Mouse (Mus musculus) spleen, postnatal 36 days (tissue): ENCODE data around the gene Ccl20.

Experiments
- DNase-seq, 2 experiments: peaks; one replicate each; pipeline ENCODE4 v3.0.0; 2022; ENCODE audit warnings: low spot score in 2 of 2, mixed read lengths in 1 of 2

The Ccl20 gene

DNA sequence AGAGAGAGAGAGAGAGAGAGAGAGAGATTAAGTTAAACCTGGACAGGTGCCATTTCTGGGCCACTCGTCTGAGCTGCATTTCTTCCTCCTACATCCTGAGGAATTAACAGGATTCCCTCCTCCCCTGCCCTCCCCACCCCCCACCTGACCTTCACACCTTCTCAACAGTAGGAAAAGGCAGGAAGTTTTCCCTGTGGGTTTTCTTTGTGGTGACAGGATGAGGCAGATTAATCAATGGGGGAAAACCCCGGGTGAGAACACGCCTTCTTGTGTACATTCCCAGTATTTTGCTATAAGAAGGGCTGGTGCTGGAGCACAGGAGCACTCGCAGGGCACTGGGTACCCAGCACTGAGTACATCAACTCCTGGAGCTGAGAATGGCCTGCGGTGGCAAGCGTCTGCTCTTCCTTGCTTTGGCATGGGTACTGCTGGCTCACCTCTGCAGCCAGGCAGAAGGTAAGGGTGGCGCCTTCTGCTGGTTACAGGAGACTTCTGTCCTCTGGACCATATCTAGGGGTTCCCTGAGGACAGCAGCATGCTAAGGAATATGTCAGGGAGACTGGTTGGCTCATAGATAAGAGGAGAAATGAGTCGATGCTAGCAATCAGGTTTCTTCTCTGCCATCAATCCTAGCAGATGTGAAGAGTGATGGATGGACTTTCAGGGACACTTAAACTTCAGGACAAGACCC lies at the start of gene Ccl20:
TSS of gene Ccl20 (plus strand) at position 320 of the 691 bp plus-strand sequence.
- DNase-seq = no peak

DNA sequence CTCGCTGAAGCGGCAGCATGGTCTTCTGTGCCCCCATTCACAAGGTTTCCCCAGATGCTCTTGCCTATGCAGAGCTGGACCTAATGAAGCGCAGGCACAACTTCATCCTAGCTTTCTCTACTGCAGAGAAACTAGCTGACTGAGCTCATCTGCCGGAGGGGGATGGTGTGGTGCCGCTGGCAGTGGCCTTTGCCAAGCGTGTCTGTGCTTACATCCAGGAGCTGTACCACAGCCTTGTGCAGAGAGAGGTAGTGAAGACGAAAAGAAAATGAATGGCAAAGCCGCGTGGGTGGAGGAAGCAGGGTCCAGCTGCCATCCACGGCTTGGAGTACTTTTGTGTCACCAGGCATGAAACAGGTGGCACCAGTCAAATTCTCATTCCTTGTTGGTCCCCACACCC lies 49.4 kb upstream of the Ccl20 start:
- DNase-seq = no peak

DNA sequence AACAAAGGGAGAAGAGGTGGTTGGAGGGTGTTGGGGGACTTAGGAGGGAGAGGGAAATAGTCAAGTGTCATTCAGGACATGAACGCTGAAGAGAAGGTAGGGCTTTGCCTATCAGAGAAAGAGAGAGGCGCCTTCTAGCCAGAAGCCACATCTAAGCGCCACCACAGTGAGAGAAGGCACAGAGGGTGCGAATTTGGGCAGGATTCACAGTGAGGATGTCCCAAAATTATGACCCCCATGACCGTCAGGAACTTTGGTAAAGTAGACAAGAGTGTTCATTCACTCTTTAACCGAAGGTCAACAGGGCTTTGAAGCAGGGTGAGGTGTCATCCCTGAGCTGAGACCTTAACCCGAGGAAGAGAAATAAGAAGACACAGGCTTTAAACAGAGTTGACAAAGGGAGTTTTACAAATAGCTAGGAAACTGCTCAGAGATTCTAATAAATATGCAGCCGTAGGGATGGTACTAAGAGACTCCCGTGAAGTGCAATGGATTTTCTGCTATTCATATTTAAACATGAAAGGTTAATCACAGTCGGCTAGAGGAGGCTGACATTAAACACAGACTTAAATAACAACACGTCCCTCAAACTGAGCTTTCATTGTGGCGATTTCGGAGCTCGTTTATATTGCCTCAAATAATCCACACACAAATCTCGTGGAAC lies 40.9 kb upstream of the Ccl20 start:
- no peak for DNase-seq

DNA sequence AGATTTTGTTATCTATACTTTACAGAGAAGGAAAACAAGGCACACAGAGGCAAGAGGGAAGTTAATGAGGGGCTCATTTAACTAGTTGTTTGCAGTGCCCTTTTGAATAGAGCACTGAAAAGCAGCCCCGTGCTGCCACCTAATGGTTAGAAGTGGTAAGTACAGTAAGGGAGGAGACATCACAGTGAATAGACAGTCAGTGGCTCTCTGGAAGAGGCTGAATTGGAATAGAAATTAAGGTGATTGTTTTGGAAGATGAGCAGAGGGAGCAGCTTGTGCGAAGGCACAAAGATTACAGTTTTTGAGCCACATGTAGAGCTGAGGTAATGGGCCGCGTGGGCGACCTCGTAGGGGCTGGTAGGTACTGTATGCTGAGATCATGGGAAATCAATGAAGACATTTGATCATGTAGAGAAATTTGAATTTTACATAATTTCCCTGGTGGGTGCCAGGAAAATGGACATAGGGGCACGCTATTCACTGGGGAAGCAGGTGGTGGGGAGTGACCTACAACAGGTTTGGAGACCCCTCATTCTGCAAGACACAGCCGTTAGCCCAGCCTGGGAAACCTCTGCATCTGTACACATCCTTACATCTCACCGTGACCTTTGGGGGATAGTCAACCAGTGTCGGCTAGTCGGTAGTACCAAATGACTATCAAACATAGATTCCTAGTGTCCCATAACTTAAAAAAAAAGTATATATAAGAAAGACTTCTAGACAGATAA lies 40.2 kb upstream of the Ccl20 start:
- DNase-seq = no peak

DNA sequence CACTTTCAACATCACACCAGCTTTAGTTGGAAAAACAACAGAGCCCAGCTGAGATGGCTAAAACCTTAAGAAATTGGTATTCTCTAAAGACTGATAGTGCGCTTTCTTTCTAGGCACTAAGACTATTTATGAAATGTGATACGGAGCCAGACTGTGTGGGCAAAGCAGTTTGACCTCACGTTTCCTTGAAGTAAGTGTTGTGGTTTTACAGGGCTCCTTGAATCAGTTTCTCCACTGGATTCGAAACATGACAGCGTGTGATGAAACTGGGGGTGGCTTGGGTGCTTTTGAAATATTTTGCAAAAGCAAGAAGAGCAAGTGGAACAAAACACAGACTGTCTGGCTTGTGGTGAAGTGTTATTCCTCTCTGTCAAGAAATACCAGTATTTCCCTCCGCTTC lies 39.5 kb upstream of the Ccl20 start:
- DNase-seq = no peak

DNA sequence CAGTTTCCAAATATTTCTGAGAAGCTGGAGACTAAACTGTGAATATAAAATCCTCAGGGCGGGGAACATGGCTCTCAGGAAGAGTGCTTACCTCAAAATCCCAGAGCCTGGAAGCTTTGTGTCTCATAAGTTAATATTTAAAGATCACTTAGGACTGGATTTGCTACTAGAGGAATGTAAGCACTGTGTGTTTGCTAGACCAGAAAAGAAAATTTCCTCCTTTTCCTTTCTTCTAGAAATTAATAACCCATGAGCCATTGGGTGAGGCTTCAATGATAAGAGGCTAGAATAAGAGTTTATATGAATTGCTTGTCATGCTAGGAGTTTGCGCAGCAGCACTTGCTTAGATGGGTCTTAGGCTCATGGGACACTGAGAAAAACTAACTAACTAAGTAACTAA lies 31.8 kb upstream of the Ccl20 start:
- no peak for DNase-seq

DNA sequence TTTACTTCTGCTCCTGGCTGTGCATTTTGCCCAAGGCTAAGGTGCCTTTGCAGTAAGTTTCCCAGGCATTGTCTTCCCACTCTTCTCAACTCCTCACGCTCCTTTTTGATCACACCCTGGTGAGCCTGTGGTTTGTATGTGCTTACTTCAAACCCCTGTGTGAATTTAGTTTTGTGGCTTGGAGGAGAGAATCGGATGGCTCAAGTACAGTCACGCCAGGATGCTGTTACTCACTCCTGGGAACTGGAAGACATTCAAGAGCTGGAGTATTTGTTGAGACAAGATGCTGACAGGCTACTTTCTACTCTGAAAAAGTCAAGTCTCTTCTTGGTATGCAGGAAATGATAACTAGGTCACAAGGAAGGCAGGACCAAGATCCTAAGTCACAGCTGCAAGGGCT lies 25.3 kb upstream of the Ccl20 start:
- no peak for DNase-seq

DNA sequence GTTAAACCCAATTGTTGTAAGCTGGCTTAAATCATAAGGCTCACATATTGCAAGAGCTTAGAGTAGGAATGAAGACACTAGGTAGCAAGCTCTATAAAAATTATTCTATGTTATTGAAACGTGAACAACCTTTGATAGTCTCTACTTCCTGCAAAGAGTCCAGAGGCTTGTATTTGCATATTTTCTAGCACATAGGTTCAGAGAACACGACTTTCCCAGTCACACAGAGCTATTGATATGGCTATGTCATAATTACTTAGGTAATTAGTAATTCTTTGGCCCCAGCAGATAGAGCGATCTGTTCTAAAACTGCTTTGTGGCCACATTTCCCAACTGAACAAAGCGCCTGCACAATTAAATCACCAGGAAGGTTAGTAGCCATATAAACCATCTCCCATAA lies 19.6 kb upstream of the Ccl20 start:
- DNase-seq = no peak

DNA sequence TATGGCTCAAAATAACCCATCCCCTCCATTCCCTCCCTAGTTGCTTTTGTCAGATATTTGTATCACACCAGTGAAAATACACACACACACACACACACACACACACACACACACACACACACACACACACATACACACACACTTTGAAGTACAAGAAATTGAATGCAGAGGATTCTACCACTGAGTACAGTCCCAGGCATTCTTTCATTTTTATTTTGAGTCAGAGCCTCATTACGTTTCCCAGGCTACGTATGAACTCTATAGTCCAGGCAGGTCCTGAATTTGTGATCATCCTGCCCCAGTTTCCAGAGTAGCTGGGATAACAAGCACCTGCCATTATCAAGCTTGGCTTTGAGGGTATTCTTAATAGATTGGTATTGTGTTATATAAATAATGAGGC lies 17.4 kb upstream of the Ccl20 start:
- no peak for DNase-seq

DNA sequence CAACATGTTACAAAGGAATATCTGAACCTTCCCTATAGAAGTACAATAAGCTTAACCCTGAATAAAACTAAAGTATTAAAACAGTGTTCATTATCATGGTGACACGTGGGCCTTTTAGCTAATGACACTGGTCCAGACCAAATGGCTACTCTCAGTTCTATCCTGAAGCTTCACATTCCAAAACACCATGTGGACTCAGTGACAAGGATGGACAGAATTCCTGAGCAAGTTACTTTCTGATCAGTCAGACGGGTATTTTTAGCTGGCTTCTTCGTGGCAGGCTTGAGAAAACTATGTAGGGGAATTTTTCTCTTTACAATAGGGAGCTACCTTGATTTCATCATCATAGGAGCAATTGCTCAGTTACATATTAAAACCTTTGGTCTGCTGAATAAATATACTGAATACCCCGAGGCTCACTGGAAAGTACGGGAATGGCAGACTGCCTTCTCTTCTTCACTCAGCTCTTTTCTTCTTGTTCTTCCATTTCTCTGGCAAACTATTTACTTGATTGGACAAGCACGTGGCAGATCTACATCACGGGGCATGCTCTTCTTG lies 16.9 kb upstream of the Ccl20 start:
- DNase-seq = no peak

DNA sequence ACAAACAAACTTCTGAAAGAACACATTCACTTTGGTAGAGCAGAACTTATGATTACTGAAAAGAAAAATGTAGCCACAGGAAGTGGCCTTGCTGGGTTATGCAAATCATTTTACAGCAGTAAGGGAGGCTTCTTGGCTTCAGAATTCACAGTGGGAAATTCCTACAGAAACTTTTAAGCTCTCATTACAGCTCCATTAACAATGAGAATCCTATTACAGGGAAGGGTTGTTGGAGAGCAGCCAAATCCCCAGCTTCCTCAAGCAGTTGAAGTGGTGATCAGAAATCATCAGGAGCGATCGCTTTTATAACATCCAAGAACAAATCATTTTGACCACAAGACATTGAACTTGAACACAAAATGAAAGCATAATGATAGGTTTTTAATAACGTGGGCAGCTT lies 14.7 kb upstream of the Ccl20 start:
- no peak for DNase-seq

DNA sequence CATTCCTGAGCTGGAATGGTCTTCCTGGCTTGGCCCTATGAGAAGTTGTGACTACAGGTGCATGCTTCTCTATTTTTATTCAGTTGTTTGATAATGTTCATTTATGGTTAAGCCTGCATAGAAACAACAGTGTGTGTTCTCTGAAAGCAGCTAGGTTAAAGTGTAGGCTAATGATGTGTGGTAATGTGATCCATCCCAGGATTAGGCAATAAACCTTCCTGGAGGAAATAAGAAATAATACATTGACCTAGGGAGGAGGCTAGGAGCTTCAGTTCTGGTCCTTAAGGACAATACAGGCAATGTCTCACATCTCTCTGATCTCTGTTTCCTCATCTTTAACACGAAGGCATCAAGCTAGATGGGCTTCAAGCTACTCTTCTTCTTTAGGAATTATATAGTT lies 11.1 kb upstream of the Ccl20 start:
- no peak for DNase-seq

DNA sequence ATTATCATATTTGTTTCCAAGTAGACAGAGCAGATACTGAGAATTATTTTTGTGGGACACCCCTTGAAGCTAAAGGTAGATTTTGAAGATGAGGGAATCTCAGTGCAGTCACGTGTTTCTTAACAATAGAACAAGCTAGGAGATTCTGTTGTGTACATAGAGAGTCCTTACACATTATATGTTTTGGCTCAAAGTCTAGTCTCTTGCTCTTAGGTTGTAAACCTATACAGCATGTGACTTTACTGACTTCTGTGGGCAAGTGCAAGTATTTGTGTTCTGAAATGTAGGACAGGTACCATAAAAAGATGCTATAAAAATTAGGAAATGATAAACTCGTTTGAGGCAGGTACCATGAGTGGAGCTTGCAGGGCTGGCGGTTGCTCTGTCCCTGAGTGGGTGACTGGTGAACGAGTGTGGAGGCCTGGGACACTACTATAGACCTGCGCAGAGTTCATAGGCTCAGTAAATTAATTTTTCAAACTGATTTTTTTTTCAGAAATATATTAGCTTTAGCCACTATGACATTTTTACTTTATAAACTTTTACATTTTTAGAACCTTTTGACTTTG lies 9.1 kb upstream of the Ccl20 start:
- no peak for DNase-seq

DNA sequence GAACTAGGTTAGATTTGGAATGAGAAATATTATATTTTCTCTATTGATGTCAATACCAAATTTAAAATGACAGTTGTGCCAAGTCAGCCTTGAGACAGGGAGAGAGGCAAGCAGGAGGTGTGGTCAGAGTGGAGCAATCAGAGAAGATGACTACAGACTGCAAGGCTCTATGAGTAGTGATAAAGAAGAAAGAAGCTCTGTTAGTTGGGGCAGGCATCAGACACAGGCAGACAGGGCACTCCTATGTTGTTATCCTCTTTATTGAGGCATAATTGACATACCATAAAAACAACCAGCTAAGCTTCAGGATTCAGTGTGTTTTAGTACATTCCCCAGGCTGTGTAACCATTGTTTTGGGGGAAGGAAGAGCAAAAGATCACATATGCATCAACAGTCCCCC lies 5.6 kb upstream of the Ccl20 start:
- DNase-seq = no peak

DNA sequence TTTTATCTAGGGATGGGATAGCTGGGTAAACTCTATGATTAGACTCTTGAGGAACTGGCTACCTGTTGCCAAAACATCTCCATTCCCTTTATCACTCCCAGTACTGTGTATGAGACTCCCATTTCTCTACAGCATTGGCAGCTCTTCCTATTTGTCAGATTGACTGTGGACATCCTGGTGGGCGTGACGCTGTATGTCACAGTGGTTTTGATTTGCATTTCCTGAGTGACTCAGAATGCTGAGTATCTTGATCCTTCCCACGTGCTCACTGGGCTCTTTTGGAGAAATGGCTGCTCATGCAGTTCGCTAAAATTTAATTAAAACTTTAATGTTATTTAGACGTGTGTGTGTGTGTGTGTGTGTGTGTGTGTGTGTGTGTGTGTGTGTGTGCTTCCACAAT lies 4.8 kb upstream of the Ccl20 start:
- DNase-seq = no peak

DNA sequence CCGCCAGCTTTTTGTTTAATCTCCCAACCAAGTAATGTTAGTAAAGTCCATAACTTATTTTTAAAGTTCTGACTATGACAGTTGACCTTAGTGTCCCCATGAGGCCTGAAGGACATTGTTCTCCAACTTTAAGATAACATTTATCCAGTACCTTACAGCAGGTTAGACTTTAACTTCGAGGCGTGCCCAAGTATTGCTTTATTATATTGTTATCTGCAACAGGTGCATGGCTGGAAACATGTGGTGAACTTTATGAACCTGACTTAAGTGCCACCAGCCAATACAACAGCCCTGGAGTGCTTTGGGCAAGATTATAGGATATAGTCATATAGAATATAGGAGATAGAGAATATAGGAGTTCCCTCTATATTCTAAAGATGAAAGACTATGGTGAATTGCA lies 651 bp downstream of the Ccl20 start:
- no peak for DNase-seq

DNA sequence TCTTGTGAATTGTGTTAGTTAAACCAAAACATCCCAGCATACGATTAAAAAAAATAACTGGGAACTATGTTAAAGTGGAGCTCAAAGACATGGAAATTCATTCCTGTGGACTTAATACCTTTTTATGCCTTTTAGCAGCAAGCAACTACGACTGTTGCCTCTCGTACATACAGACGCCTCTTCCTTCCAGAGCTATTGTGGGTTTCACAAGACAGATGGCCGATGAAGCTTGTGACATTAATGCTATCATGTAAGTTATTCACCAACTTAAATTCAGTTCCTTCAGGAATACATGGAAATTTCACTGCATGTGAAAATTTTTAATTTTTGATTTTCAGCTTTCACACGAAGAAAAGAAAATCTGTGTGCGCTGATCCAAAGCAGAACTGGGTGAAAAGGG lies 1.1 kb downstream of the Ccl20 start:
- no peak for DNase-seq

DNA sequence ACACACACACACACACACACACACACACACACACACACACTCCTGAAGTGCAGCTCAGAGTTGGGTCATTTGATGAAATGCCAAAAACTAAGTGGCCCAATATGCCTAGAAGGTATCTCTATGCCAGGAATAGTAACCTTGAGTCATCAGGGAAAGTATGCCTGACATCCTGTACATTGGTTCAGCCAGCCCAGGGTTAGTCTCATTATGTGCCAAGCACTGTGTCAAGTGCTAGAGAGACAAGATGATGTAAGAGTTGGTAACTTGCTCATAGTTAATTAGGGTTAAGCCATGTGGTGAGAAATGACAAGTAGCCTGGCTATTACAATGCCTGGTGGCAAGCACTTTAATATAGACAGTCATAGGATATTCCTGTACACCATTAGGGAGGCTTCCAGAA lies 3.3 kb downstream of the Ccl20 start:
- DNase-seq = no peak

DNA sequence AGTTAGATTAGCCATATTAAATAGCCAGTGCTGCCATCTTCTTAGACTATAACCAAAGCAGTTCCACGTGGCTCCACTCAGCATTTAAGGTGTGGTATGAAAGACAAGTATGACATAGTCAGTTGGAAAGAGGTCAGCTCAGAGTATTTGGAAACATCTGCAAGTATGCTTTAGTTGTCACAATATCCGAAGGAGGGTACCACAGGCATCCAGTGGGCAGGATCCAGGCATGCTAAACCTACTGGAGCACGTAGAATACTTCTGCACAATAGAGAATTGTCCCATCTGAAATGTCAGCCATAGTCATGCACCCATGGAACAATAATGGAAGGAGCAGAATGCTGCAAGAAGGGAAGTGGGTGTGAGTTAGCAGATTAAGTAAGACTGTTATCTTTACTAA lies 3.7 kb downstream of the Ccl20 start:
- DNase-seq = no peak

DNA sequence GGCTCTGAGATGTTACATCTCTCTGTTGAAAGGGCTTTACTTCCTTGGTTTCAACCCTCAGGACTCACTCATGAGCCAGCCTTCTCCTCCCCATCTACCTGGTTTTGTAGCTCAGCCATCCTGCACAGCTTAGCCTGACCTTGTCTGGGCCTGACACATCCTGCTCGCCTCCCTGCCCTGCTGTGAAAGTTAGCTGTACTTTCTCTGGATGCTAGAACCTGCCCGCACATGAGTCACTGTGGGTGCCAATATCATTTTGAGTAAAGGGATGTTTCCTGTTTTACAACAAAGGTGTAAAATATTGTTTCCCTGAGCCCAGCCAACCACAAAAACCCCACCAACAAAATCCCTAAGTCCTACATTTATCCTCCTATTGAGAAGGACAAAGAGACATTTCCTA lies 6.6 kb downstream of the Ccl20 start:
- DNase-seq = no peak

DNA sequence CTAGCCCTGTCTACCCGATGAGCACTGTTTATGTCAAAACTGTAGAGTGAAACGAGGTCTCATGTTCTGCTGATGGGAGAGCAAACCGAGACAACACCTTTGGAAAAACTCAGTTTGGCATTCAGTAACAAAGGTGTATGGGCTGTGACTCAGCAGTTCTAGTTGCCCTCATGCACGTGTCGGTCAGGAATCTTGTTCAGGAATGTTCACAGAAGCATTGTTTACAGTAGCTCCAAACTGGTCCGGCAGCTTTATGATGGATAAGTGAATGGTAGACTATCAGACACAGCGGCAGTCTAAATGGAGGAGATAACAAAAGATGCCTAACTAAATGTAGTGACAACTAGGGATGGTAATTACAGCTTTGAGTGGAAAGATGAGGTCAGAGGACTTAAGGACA lies 19.3 kb downstream of the Ccl20 start:
- no peak for DNase-seq

DNA sequence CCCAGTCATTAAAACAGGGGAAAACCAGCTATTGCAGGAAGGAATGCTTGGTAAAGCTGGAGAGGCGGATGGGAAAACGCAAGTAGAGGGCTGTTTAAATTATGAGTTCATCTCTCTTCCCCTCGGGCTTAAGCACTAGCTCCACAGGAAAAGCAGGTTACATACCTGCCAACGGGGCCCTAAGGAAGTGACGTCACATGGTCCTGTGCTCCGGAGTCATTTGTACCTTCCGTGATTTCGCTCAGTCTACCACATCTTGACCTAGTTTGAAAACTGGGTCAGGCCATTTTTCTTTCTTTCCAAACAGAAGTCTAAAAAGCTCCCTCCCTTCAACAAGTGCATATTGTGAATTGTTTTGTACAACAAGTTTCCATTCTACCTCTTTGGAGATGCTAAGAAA lies 21.3 kb downstream of the Ccl20 start:
- no peak for DNase-seq

DNA sequence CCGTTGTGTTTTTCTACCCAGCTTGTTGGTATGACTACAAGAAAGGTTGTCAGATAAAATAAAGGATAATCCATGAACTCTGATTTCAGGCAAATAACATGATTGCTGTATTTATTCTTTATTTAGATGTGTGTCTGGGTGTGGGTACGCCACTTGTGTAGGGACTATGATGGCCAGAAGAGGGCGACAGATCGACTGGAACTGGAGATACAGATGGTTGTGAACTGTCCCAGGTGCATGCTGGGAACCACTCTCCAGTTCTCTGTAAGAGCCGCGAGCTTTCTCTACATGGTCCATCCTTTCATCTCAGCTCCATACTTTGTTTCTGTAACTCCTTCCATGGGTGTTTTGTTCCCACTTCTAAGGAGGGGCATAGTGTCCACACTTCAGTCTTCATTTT lies 22.2 kb downstream of the Ccl20 start:
- no peak for DNase-seq
